Mouse (Mus musculus) cerebellum, postnatal 10 days (tissue): ENCODE data around the gene Mcrip2.
"Not testable (repeated sequence)": the region's sequence is repeated elsewhere in the genome, so short reads cannot be mapped to it uniquely, and the experiment has no call there.

Experiments
- DNase-seq, 2 experiments: peaks; one replicate each; pipeline ENCODE4 v3.0.0; 2021; ENCODE audit warnings: mixed read lengths in 2 of 2

Mcrip2 gene

GRCm38 (mm10) chr17:25880196-25880910 is 11.8 kb upstream of the Mcrip2 start, which contains the start of gene Wfikkn1:
Gene Wfikkn1 (minus strand): TSS chr17:25880858.
- peak in 1 of 2 experiments; percentile 45 for DNase-seq

- DNase-seq: peak in 1 of 2 experiments; percentile 44
These were observed 11.2 kb upstream of the Mcrip2 start for GRCm38 (mm10) chr17:25879750-25880149.

- peak; percentile 66 to 69 for DNase-seq
These were observed 10.7 kb upstream of the Mcrip2 start for GRCm38 (mm10) chr17:25879261-25879660.

- peak; percentile 39 to 47 for DNase-seq
These were observed 10.1 kb upstream of the Mcrip2 start for GRCm38 (mm10) chr17:25878611-25879180.

GRCm38 (mm10) chr17:25877741-25878610 is 9.4 kb upstream of the Mcrip2 start:
- peak in 1 of 2 experiments; percentile 40 for DNase-seq

- DNase-seq: peak in 1 of 2 experiments; percentile 26
These were observed 8.5 kb upstream of the Mcrip2 start for GRCm38 (mm10) chr17:25877025-25877424.

GRCm38 (mm10) chr17:25876347-25876915 is 7.9 kb upstream of the Mcrip2 start:
- DNase-seq: peak; percentile 34 to 45

GRCm38 (mm10) chr17:25875171-25876136 is 6.9 kb upstream of the Mcrip2 start:
- peak; percentile 96 for DNase-seq

- peak; percentile 97 to 98 for DNase-seq
These were observed 6.2 kb upstream of the Mcrip2 start, which contains the start of gene Mettl26 for GRCm38 (mm10) chr17:25874721-25875170. Gene Mettl26 (plus strand): TSS chr17:25875074.

- no peak for DNase-seq
These were observed 5.7 kb upstream of the Mcrip2 start for GRCm38 (mm10) chr17:25874148-25874720.

GRCm38 (mm10) chr17:25873405-25874147 is 5.0 kb upstream of the Mcrip2 start:
- no peak for DNase-seq

- no peak for DNase-seq
These were observed 4.1 kb upstream of the Mcrip2 start for GRCm38 (mm10) chr17:25872676-25873075.

GRCm38 (mm10) chr17:25871566-25871965 is 3.0 kb upstream of the Mcrip2 start:
- not testable (repeated sequence) for DNase-seq

- DNase-seq: no peak
These were observed 1.4 kb upstream of the Mcrip2 start for GRCm38 (mm10) chr17:25869954-25870353.

- DNase-seq: no peak
These were observed 934 bp upstream of the Mcrip2 start for GRCm38 (mm10) chr17:25869498-25869897.

- peak; percentile 62 to 67 for DNase-seq
These were observed 546 bp downstream of the Mcrip2 start for GRCm38 (mm10) chr17:25867836-25868600.

- DNase-seq: no peak
These were observed 1.1 kb downstream of the Mcrip2 start for GRCm38 (mm10) chr17:25867509-25867835.

GRCm38 (mm10) chr17:25866172-25866571 is 2.4 kb downstream of the Mcrip2 start:
- no peak for DNase-seq

- no peak for DNase-seq
These were observed 3.3 kb downstream of the Mcrip2 start for GRCm38 (mm10) chr17:25865288-25865687.

GRCm38 (mm10) chr17:25864311-25864710 is 4.3 kb downstream of the Mcrip2 start:
- DNase-seq: no peak
